Mouse (Mus musculus) layer of hippocampus, adult 9-10 months (tissue): Measurements from ENCODE around the gene Anp32a.

ENCODE experiments used
- DNase-seq: peaks from one replicate; pipeline ENCODE4 v3.0.0; 2022; ENCODE audit warnings: low spot score

Gene Anp32a

DNA sequence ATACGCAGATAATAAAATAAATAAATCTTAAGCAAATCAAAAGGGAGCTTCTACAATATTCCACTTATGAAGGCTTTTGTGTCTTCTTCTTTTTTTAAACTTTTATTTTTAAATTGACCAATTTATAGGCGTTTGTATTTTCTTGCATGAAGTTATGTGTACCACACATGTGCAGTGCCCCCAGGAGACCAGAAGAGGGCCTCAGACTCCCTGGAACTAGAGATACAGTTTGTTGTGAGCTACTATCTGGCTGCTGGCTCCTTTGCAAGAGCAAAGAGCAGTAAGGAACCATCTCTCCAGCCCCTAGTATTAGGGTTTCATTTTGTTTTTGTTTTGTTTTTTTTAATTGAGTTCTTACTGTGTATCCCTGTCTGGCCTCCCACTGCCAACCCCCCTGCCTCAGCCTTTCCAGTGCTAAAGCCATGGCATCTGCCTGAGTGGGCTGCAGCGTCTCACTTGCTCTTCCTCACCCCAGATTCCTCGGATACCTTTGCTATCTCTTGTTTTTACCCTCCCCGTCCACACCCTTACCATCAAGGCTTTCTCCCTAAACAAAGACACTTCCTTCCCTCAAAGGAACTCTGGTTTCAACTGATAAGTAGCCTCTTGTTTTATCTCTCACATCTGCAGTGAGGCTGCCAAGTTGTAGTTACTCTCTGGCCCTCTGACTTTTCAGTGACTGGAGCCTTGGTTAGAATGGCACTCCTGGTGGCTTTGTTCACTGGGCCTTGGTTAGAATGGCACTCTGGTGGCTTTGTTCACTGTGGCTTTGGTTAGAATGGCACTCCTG is 66.5 kb downstream of the Anp32a start:
- DNase-seq: no peak

DNA sequence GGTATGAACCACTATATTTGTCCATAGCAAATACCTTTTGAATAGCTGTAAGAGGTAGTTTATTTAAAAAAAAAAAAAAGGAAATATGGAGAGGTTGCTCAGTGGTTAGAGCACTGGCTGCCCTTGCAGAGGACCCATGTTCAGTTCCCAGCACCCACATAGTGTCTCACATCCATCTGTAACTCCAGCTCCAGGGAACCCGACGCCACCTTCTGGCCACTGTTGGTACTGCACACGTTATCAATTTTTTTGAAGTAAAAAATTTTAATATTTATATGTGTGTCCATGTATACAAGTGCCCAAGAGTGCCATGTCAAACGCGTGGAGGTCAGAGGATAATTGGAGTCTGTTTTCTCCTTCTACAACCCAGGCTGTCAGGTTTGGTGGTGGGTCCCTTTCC is 77.6 kb downstream of the Anp32a start:
- DNase-seq: no peak

DNA sequence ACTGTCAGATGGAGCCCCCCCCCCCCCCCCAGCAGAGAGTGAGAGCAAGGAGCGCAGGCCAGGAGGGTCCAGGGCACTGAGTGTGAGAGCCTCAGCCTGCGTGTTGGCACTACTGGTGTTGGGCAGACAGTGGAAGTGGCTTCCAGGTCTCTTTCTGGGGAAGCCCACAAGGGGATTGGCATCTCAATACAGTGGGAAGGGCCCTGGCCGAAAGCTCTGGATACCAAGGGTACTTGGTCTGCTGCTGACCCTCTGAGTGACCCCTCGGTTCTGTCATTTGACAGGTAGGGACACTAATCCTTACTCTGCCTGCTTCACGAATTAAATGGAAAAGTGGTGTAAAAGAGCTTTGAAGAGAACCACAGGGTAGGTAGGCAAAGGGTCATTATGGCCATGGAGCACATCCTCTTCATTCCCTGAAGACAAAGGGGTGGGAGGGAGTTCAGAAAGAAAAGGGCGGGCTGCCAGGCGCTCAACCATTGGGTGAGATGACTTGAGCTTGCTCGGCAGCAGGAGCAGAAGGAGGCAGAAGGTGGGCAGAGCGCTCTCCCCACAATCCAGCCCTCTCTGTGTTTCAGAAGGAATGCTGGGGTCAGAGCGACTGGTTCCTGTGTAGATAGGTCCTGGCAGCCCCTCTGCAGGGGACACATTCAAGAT is 79.3 kb downstream of the Anp32a start:
- no peak for DNase-seq

DNA sequence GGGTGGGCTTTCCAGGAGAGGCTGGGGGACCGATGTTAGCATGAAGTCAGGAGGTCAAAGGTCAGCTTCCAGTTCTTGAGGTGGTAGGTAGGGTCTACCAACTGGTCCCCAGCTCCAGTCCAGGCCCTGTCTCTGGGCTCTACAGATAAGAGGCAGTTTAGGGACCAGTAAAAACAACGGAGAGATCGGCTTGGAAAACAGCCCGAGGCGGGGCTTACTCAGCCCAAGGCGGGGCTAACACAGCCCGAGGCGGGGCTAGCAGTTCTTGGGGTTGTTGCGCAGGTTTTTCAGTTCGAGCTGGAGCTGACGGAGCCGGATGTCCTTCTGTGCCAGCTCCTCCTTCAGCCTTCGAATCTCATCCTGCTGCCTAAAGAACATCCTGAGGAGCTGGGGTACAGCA is 79.9 kb downstream of the Anp32a start:
- no peak for DNase-seq

DNA sequence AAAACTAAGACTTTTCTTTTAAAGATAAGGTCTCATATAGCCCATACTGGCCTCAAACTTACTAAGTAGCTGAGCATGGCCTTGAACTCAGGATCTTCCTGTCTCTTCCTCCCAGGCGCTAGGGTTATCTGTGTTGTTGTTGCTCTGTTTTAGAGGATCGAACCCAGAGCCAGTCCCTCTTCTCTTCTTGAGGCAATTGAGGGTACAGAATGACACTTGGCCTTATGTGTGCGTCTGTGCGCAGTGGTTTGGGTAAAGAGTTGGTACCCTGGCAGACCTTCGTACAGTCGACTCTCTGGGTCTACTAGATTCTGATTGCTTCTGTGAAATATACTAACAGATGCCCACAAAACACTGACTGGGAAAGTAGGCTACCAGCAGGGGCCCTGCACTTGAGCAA is 80.8 kb downstream of the Anp32a start:
- no peak for DNase-seq

DNA sequence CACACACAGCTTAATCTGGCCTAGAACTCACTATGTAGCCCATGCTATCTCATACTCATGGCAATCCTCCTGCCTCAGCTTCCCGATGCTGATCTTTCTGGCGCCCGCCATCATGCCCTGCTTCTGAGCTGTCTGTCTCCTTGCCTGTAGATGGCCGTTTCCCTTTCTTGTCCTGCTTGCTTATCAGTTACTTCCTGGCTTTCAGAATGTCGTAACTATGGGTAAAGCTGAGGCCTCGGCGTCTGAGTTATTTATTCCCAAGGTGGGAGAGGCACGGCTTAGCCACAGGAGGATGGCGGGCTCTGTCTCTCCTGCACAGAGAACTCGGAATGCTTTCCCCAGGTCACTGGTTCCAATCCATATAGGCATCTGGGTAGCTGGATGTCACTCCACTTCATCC is 81.8 kb downstream of the Anp32a start:
- DNase-seq: no peak

DNA sequence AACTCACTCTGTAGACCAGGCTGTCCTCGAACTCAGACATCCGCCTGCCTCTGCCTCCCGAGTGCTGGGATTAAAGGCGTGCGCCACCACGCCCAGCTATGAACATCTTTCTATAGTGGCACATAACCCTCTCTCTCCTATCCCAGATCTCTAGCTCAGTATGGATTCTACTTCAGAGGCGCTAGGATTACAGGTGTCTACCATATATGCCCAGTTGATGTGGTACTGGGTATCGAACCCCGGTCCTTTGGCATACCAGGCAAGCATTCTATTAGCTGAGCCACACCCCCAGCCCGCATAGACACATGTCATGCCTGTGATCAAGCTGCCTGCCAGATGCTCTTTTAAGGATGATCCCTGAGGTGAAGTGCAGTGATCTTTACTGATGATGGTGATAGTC is 82.8 kb downstream of the Anp32a start:
- no peak for DNase-seq

DNA sequence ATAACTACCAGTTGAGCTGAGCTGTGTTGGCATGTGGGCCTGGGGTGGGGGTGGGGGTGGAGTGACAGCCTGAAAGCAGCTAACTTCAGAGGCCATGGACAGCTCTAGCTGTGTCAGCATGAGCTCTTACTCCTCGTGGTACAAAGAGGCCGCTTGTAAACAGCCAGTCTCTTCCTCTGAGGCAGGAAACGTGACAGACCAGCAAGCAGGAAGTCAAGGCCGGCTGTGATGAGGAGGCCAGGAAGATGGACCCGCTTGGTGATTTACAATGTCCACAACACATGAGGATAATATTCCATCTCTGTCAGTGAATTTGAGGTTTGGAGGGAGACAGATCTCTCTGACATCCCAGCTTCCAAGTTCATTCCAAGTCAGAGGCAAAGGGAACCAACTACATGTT is 84.2 kb downstream of the Anp32a start:
- DNase-seq: no peak

DNA sequence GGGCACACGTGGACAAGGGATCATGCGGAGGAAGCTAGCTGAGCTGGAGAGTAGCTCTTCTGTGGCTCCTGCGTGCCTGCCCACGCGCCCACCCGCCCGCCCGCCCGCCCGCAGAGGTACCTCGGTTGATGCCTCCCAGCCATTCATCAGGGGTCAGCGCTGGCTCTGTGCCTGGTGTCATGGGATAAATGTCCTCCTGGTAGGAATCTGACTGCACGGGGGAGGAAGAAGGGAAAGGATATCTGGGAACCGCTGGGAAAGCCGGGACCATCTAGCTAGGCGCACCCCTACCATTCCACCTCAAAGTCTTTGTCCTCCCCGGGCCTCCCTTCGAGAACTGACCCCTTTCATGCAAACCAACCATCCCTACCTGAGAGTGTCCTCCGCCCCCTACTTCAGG is 84.9 kb downstream of the Anp32a start:
- DNase-seq: no peak

DNA sequence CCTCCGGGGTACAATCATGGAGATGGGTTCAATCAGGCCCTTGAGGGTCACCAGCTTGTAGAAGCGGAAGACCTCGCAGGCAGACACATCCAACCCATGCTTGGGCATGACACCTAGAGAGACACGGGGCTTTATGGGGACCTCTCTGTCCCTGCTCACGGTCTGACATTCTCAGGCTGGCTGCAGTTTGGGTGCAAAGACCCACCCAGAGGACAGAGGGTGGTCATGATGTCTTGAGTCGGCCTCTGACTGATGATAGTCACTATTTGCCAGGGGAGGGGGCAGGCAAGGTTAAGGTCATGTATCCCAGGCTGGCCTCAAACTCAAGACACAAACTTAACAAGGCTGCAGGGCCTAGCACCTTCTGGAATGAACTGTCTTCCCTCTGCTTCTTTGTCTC is 85.4 kb downstream of the Anp32a start:
- DNase-seq: no peak

DNA sequence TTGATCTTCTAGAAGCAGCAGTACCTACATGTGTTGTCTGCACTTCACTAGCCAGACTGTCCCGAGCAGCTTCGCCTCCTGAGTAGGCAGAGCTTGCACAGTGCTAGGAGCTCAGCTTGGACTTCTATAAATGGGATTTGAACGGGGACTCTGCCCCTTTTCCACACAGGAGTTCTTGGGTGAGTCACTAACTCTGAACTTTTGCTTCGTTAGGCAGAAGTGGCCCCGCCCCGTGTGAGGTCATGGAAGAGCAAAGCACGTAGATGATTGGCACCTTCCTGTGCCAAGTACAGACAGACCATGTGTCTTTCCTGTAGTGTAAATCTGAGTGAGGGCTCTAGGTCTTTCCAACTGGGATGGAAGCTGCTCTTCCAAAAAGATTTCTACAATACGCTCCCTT is 85.9 kb downstream of the Anp32a start:
- DNase-seq: no peak
